Mouse (Mus musculus): ENCODE measurements around the gene Cd80. TPM values are rescaled to one million over a fixed set of nuclear protein-coding genes. Genes with fewer than 3 reads are reported as not detected.
"Not testable (repeated sequence)": the region's sequence is repeated elsewhere in the genome, so short reads cannot be mapped to it uniquely, and the experiment has no call there.

The Cd80 gene
- polyA plus RNA-seq, 1 experiment: not detected

DNA sequence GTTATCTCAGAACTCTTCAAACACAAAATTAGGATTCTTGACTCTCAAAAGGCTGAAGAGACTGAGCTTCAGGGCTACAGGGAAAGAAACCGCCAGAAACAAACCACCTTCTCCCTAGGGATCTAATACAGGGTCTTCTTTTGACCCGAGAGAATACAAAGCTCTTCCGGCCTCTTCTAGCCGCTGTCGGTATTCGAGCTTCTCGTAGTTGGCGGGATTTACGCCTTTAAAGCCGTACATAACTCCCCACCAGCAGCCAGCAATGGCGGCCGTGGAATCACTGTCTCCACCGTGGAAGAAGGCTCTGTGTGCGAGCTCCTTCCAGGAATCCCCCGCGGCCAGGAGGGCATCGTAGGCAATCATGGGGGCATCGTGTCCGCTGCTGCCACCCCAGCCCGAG, 9.8 kb upstream of the Cd80 start:
- no peak overlapping the region for H3K4me3 ChIP-seq (replicated peaks)
- no peaks in the 10 kb centered on the region for H3K27me3 ChIP-seq (ENCODE audit: control insufficient read depth)
- H3K9me3 ChIP-seq (ENCODE audit: control insufficient read depth, low read length): no peaks in the 10 kb centered on the region
- peaks cover 72% of the 10 kb centered on the region for H3K36me3 ChIP-seq (ENCODE audit: control insufficient read depth)
- no peak for TF ChIP-seq GATA1 (IDR thresholded peaks at IDR 0.05; ENCODE audit: low read length)
- no peak for TF ChIP-seq TAL1 (IDR thresholded peaks at IDR 0.05; ENCODE audit: low read length)
- peaks cover 10% of the 10 kb centered on the region for H3K4me1 ChIP-seq (ENCODE audit: control insufficient read depth)

DNA sequence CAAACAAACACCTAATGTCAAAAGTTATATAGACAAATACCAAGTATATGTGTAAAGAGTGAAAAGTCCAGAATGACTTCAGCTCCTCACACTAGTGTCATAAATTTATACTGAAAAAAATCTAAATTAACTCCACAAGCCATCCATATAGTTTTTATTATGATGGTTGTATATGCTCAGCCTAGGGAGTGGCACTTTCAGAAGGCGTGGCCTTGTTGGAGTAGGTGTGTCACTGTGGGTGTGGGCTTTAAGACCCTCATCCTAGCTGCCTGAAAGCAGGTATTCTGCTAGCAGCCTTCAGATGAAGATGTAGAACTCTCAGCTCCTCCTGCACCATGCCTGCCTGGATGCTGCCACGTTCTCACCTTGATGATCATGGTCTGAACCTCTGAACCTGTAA, 9.2 kb upstream of the Cd80 start:
- Histone ChIP-seq H3K36me3 (ENCODE audit: control insufficient read depth) (peaks cover 73% of the 10 kb centered on the region), H3K4me1 (ENCODE audit: control insufficient read depth) (peaks cover 13% of the 10 kb centered on the region)
- not testable (repeated sequence) for H3K9me3 ChIP-seq (ENCODE audit: control insufficient read depth, low read length); H3K4me3 ChIP-seq (replicated peaks); H3K27me3 ChIP-seq (ENCODE audit: control insufficient read depth)

DNA sequence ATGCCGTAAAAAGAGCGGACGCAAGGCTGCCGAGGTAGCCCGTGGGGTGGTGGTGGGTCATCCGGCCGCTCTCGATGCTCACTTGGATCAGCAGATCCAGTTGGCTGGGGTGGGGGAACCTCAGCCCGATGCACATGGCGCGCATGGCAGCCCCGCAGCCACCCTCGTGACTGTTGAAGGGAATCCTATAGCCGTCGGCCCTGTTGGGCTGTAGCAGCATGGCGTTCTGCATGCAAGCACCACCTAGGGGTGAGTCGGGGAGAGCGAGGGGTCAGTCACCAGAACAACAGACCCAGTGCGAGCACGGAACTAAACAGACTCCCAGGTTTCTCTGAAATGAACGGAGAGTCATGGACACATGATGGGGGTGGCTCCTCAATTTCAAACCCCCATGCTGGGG, 8.0 kb upstream of the Cd80 start:
- Histone ChIP-seq H3K27me3 (ENCODE audit: control insufficient read depth) (no peaks in the 10 kb centered on the region), H3K4me1 (ENCODE audit: control insufficient read depth) (peaks cover 25% of the 10 kb centered on the region), H3K36me3 (ENCODE audit: control insufficient read depth) (peaks cover 73% of the 10 kb centered on the region), H3K9me3 (ENCODE audit: control insufficient read depth, low read length) (no peaks in the 10 kb centered on the region), H3K4me3 (replicated peaks) (no peak overlapping the region)
- TF ChIP-seq TAL1 (IDR thresholded peaks at IDR 0.05; ENCODE audit: low read length) (no peak), GATA1 (IDR thresholded peaks at IDR 0.05; ENCODE audit: low read length) (no peak)

DNA sequence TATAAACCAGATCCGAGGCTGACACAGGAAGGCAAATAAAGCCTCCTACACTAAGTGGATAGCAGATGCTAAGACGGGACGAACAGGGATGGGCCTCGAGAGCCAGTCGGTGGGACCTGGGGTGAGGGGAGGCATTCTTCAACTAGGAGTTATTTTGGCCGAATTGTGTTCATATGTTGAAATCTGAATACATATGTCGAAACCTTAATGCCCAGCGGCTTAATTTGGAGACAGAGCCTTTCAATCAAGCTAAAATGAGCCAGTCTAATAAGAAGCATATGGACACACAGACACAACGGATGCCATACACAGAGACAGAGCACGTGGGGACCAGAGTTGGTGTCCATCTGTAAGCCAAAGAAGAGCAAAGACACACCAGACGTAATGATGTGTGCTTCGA, 6.9 kb upstream of the Cd80 start:
- H3K4me1 ChIP-seq (ENCODE audit: control insufficient read depth): peaks cover 32% of the 10 kb centered on the region
- H3K4me3 ChIP-seq (replicated peaks): no peak overlapping the region
- peaks cover 66% of the 10 kb centered on the region for H3K36me3 ChIP-seq (ENCODE audit: control insufficient read depth)
- H3K9me3 ChIP-seq (ENCODE audit: control insufficient read depth, low read length): no peaks in the 10 kb centered on the region
- H3K27me3 ChIP-seq (ENCODE audit: control insufficient read depth): no peaks in the 10 kb centered on the region
- TF ChIP-seq GATA1 (IDR thresholded peaks at IDR 0.05; ENCODE audit: low read length) (no peak), TAL1 (IDR thresholded peaks at IDR 0.05; ENCODE audit: low read length) (no peak)

DNA sequence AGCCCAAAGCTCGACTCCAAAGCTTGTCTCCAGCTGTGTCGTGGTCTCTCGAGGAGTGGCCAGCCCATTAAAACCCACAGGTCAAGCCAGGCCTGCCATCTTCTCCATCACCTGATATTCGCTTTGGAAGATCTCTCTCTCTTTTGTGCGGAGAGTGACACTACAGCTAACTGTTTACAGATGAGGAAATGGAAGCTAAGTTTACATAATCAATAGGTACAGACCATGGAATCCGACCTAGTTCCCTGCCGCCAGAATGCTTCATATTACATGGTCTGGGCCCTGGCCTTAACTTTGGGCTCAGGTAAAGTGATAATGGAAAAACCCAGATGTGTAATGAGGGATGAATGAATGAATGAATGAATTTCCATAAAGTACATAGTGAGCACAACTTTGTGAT, 4.7 kb upstream of the Cd80 start:
- no peak overlapping the region for H3K4me3 ChIP-seq (replicated peaks)
- TF ChIP-seq GATA1 (IDR thresholded peaks at IDR 0.05; ENCODE audit: low read length) (no peak), TAL1 (IDR thresholded peaks at IDR 0.05; ENCODE audit: low read length) (no peak)
- peaks cover 45% of the 10 kb centered on the region for H3K36me3 ChIP-seq (ENCODE audit: control insufficient read depth)
- H3K9me3 ChIP-seq (ENCODE audit: control insufficient read depth, low read length): no peaks in the 10 kb centered on the region
- no peaks in the 10 kb centered on the region for H3K27me3 ChIP-seq (ENCODE audit: control insufficient read depth)
- peaks cover 38% of the 10 kb centered on the region for H3K4me1 ChIP-seq (ENCODE audit: control insufficient read depth)

DNA sequence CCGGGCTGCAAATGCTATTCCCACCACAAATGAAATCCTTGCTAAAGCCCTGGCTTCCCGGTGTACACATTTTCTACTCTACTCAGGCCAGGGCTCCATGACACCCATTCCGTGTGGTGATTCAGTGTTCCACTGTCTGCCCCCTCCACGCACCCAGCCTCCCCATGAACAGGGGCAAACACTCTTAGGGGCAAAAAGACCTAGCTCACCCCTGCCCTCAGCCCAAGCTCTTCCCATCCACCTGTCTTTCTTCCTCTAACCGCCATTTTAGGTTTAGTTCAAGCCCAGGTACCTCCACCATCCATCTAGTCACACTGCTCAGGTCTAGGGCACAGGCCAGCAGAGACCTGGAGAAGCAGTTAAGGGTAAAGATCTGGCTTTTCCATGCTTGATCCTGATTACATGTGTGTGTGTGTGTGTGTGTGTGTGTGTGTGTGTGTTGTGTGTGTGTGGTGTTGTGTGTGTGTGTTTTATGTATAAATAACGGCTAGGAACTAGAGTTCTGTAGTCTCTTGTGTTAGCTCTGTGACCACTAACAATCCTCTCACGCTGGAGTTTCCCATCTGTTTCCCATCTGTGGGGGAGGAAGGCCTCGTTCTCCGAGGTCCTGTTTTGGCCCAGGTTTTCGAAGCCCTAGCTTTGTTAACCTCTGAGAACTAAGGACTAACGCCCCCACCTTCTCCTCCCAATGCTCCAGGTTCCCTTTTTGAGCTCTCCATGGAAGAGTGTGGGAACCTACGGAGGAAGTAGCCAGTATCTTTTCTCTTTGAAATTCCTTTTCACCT, 3.7 kb upstream of the Cd80 start:
- H3K4me1 ChIP-seq (ENCODE audit: control insufficient read depth): peaks cover 38% of the 10 kb centered on the region
- H3K36me3 ChIP-seq (ENCODE audit: control insufficient read depth): peaks cover 35% of the 10 kb centered on the region
- H3K4me3 ChIP-seq (replicated peaks): peak overlapping the region; percentile 84
- no peaks in the 10 kb centered on the region for H3K27me3 ChIP-seq (ENCODE audit: control insufficient read depth)
- TF ChIP-seq TAL1 (IDR thresholded peaks at IDR 0.05; ENCODE audit: low read length) (no peak), GATA1 (IDR thresholded peaks at IDR 0.05; ENCODE audit: low read length) (no peak)
- no peaks in the 10 kb centered on the region for H3K9me3 ChIP-seq (ENCODE audit: control insufficient read depth, low read length)

DNA sequence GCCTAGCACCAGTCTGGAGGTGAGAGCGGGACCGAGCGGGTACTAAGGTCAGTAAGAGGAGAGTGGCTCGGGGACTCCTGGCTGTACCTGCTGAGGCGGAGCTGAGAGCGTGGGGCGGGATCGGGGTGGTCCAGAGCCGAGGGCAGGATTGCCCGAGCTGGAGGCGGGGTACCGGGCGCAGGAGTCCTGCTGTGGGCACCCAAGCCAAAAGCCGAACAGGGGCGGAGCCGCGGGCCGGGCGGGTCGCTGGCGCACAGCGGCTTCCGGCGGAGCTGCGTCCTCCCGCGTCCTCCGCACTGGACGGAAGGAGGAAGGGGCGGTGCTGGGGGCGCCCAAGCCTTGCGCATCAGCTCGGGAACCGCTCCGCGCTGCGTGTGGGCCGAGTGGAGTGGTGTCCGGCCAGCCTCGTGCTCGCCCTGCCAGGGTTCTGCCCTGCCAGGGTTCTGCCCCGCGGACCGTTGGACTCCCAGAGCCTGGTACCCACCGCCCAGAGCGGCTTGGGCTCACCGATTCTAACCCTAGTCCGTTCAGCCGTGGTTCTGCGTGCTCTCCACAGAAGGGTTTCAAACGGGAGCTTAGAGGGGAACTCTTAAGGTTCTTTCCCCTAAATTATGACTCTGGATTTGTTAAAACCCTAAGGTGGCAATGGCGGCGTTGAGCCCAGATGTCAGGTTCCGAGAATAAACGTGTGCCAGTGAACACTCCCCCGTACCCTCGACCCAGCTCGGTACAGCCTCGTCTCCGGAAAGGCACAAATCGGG, 2.7 kb upstream of the Cd80 start, which contains the start of gene Adprh:
Adprh (minus strand) TSS at position 262 of the 761 bp plus-strand sequence.
- TF ChIP-seq TAL1 (IDR thresholded peaks at IDR 0.05; ENCODE audit: low read length) (no peak), GATA1 (IDR thresholded peaks at IDR 0.05; ENCODE audit: low read length) (no peak)
- H3K4me3 ChIP-seq (replicated peaks): peak within 1 kb of the TSS; percentile 84
- H3K9me3 ChIP-seq (ENCODE audit: control insufficient read depth, low read length): no peaks in the 10 kb centered on the region
- H3K4me1 ChIP-seq (ENCODE audit: control insufficient read depth): peaks cover 38% of the 10 kb centered on the region
- no peaks in the 10 kb centered on the region for H3K27me3 ChIP-seq (ENCODE audit: control insufficient read depth)
- H3K36me3 ChIP-seq (ENCODE audit: control insufficient read depth): peaks cover 26% of the 10 kb centered on the region

DNA sequence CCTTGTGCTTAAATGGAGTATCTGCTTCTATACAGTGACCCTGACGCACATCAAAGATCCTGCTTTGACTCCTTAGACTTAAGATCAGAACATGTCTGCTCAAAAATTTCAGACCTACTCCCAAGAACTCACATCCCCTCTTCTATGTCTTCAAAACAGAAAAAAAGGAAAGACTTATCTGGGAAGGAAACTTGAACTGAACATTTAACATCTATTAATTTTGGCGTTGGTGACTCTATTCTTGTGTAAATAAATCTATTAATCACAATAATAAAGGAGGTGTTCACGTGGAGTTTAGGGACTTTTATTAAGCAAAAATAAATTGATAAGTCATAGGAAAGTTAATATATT, 2.2 kb upstream of the Cd80 start:
- TF ChIP-seq GATA1 (IDR thresholded peaks at IDR 0.05; ENCODE audit: low read length) (no peak), TAL1 (IDR thresholded peaks at IDR 0.05; ENCODE audit: low read length) (no peak)
- H3K4me1 ChIP-seq (ENCODE audit: control insufficient read depth): peaks cover 38% of the 10 kb centered on the region

DNA sequence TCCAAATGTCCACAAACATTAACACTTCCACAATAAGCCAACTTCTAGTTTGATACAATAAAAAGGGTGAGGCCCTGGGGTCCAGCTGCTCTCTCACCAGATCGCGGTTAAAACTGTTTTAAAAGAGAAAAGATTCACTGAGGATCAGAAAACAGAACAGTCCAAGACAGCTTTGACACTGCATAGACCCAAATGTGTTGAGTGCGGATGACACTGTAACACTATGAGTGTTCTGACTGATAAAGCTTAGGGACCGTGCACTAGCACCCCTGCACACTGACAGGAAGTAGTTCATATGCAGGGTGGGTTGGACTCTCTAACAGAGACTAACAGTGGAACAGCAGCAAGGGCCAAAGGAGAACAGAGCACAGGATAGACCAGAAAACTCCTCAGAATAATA, 1.4 kb upstream of the Cd80 start:
- TF ChIP-seq GATA1 (IDR thresholded peaks at IDR 0.05; ENCODE audit: low read length) (no peak), TAL1 (IDR thresholded peaks at IDR 0.05; ENCODE audit: low read length) (no peak)
- Histone ChIP-seq H3K27me3 (ENCODE audit: control insufficient read depth) (no peaks in the 10 kb centered on the region), H3K4me1 (ENCODE audit: control insufficient read depth) (peaks cover 45% of the 10 kb centered on the region), H3K36me3 (ENCODE audit: control insufficient read depth) (peaks cover 14% of the 10 kb centered on the region), H3K9me3 (ENCODE audit: control insufficient read depth, low read length) (no peaks in the 10 kb centered on the region), H3K4me3 (replicated peaks) (no peak overlapping the region)

More for the DNA sequence above, 2.2 kb upstream of the Cd80 start:
- Histone ChIP-seq H3K9me3 (ENCODE audit: control insufficient read depth, low read length) (no peaks in the 10 kb centered on the region), H3K4me3 (replicated peaks) (peak overlapping the region; percentile 84), H3K36me3 (ENCODE audit: control insufficient read depth) (peaks cover 21% of the 10 kb centered on the region), H3K27me3 (ENCODE audit: control insufficient read depth) (no peaks in the 10 kb centered on the region)

All from erythroblast, embryonic 14.5 days (primary cell).